Mouse (Mus musculus) stomach, embryonic 16.5 days (tissue): ENCODE data around the gene Herc6. TPM values are rescaled to one million over a fixed set of nuclear protein-coding genes. Genes with fewer than 3 reads are reported as not detected.
"Not testable (repeated sequence)": the region's sequence is repeated elsewhere in the genome, so short reads cannot be mapped to it uniquely, and the experiment has no call there.

Experiments
- ATAC-seq: fragments of 200-750 bp; cut with Nextera tagmentation; 2 replicates; pipeline ENCODE4 v1.8.0; 2017; ENCODE audit warnings: moderate number of reproducible peaks, moderate TSS enrichment; ENCODE audit not compliant: insufficient read depth, low FRiP score
- H3K27ac ChIP-seq: fragments of 300-500 bp; sonication (generic); 2 replicates; pipeline ENCODE4 v1.5.1; 2014; ENCODE audit warnings: low read length
- H3K27me3 ChIP-seq: fragments of 300-500 bp; sonication (generic); 2 replicates; pipeline ENCODE4 v1.6.1; 2014; ENCODE audit warnings: low read length, control low read depth, mixed read lengths; ENCODE audit not compliant: control insufficient read depth, insufficient read depth
- H3K36me3 ChIP-seq: fragments of 300-500 bp; sonication (generic); 2 replicates; pipeline ENCODE4 v1.6.1; 2014; ENCODE audit warnings: low read length; ENCODE audit not compliant: control insufficient read depth, insufficient read depth
- H3K4me1 ChIP-seq: fragments of 300-500 bp; sonication (generic); 2 replicates; pipeline ENCODE4 v1.6.1; 2014; ENCODE audit warnings: low read length, control low read depth, mixed read lengths; ENCODE audit not compliant: control insufficient read depth, insufficient read depth
- H3K4me2 ChIP-seq: fragments of 300-500 bp; sonication (generic); 2 replicates; pipeline ENCODE4 v1.6.1; 2014; ENCODE audit warnings: low read depth, low read length, mixed read lengths
- H3K4me3 ChIP-seq: fragments of 300-500 bp; sonication (generic); replicated peaks from 2 replicates; pipeline ENCODE4 v1.5.1; 2014; ENCODE audit warnings: mild to moderate bottlenecking, low read length
- H3K9ac ChIP-seq: fragments of 300-500 bp; sonication (generic); 2 replicates; pipeline ENCODE4 v1.6.1; 2014; ENCODE audit warnings: low read length
- H3K9me3 ChIP-seq: fragments of 300-500 bp; sonication (generic); replicated peaks from 2 replicates; pipeline ENCODE4 v1.6.1; 2016; ENCODE audit warnings: low read length, control low read depth; ENCODE audit not compliant: control insufficient read depth
- WGBS: fragments of 180-500 bp; shearing (Covaris S2); extraction: QIAGEN DNeasy Blood & Tissue Kit; methylation state at CpG from one replicate; pipeline ENCODE4 v1.1.7; 2014; 5-methylcytosine and 5-hydroxymethylcytosine counted together
- polyA plus RNA-seq: library from polyadenylated mRNA; unstranded; fragments of >200 nt; fragmentation: Nextera tagmentation; extraction: Ambion mirVana; gene quantifications from 2 replicates; pipeline ENCODE4 v1.2.1, GENCODE M21; 2015

The Herc6 gene
- polyA plus RNA-seq, 1 experiment from 2014 or later = 3.0 TPM

- H3K4me1 ChIP-seq = peaks cover 8% of the 10 kb centered on the region
- H3K27me3 ChIP-seq = no peaks in the 10 kb centered on the region
- H3K4me2 ChIP-seq = peak overlapping the region; percentile 65
- H3K9me3 ChIP-seq = no peaks in the 10 kb centered on the region
- WGBS = 24% methylated on average over 14 of the region's 14 CpGs
- H3K36me3 ChIP-seq = no peaks in the 10 kb centered on the region
- ATAC-seq = 0 out of 2 replicates have a peak, but pooled peaks have one; percentile 21
- peak overlapping the region; percentile 68 for H3K4me3 ChIP-seq
- H3K9ac ChIP-seq = peak overlapping the region; percentile 60
- peak overlapping the region; percentile 83 for H3K27ac ChIP-seq
Observed at GRCm38 (mm10) chr6:57535971-57536669, 44.7 kb upstream of the Herc6 start.

- Histone ChIP-seq H3K36me3 (no peaks in the 10 kb centered on the region), H3K9me3 (no peaks in the 10 kb centered on the region), H3K4me3 (no peak overlapping the region), H3K9ac (no peak overlapping the region), H3K4me2 (no peak overlapping the region), H3K4me1 (peaks cover 8% of the 10 kb centered on the region), H3K27ac (no peak overlapping the region), H3K27me3 (no peaks in the 10 kb centered on the region)
- WGBS = 83% methylated on average over 5 of the region's 5 CpGs
- no peak for ATAC-seq
Observed at GRCm38 (mm10) chr6:57537887-57538286, 42.9 kb upstream of the Herc6 start.

DNA sequence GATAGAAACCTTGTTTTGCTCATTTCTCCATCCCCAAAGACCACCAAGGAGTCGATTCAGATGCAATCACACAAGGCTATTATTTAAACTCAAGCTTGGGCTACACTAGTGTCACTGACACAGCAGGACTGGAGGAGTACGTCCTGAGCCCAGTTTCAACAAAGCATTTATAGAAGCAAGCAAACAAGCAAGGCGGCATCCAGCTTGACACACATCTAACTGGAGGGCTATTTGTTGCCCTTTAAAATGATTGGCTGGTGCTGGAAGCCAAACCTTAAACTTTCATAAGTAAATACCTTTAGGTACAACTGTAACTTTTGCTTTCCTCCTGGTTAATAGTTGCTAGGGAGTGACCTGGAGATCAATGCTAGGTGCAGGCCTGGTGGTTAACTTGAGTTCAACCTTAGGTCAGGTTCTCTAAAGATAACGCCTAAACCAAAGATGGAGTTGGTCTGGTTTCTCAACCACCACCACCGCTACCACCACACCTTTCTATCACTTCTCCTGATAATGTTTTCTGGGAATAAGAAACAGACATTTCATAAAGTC, 39.8 kb upstream of the Herc6 start:
- 66% methylated on average over 5 of the region's 5 CpGs for WGBS
- Histone ChIP-seq H3K9ac (no peak overlapping the region), H3K4me2 (no peak overlapping the region), H3K27me3 (no peaks in the 10 kb centered on the region), H3K4me1 (no peaks in the 10 kb centered on the region), H3K36me3 (no peaks in the 10 kb centered on the region), H3K27ac (no peak overlapping the region), H3K9me3 (no peaks in the 10 kb centered on the region), H3K4me3 (no peak overlapping the region)
- ATAC-seq = peak; percentile 44; the same call in 1 of the 2 replicates

- no peaks in the 10 kb centered on the region for H3K9me3 ChIP-seq
- no peaks in the 10 kb centered on the region for H3K4me1 ChIP-seq
- 55% methylated on average over 1 of the region's 1 CpGs for WGBS
- no peak overlapping the region for H3K4me3 ChIP-seq
- no peak; the same call in 1 of the 2 replicates for ATAC-seq
- no peak overlapping the region for H3K27ac ChIP-seq
- no peak overlapping the region for H3K9ac ChIP-seq
- H3K4me2 ChIP-seq = no peak overlapping the region
- no peaks in the 10 kb centered on the region for H3K36me3 ChIP-seq
- H3K27me3 ChIP-seq = no peaks in the 10 kb centered on the region
Observed at GRCm38 (mm10) chr6:57541737-57542335, 39.0 kb upstream of the Herc6 start.

GRCm38 (mm10) chr6:57543591-57543990, 37.2 kb upstream of the Herc6 start:
- H3K4me2 ChIP-seq, H3K27ac ChIP-seq, H3K9ac ChIP-seq, H3K4me1 ChIP-seq, ATAC-seq, H3K27me3 ChIP-seq, H3K36me3 ChIP-seq, H3K9me3 ChIP-seq, H3K4me3 ChIP-seq: not testable (repeated sequence)

GRCm38 (mm10) chr6:57544866-57545265, 35.9 kb upstream of the Herc6 start:
- Histone ChIP-seq H3K9me3 (no peaks in the 10 kb centered on the region), H3K4me1 (no peaks in the 10 kb centered on the region), H3K36me3 (no peaks in the 10 kb centered on the region), H3K9ac (no peak overlapping the region), H3K4me2 (no peak overlapping the region), H3K27me3 (no peaks in the 10 kb centered on the region), H3K4me3 (no peak overlapping the region), H3K27ac (no peak overlapping the region)
- 66% methylated on average over 2 of the region's 2 CpGs for WGBS
- no peak for ATAC-seq

- H3K4me1 ChIP-seq = no peaks in the 10 kb centered on the region
- 38% methylated on average over 3 of the region's 3 CpGs for WGBS
- H3K4me2 ChIP-seq = no peak overlapping the region
- ATAC-seq = no peak
- H3K27me3 ChIP-seq = no peaks in the 10 kb centered on the region
- H3K9me3 ChIP-seq = no peaks in the 10 kb centered on the region
- H3K4me3 ChIP-seq = no peak overlapping the region
- H3K27ac ChIP-seq = no peak overlapping the region
- H3K36me3 ChIP-seq = no peaks in the 10 kb centered on the region
- H3K9ac ChIP-seq = no peak overlapping the region
Observed at GRCm38 (mm10) chr6:57551211-57551796, 29.5 kb upstream of the Herc6 start.

DNA sequence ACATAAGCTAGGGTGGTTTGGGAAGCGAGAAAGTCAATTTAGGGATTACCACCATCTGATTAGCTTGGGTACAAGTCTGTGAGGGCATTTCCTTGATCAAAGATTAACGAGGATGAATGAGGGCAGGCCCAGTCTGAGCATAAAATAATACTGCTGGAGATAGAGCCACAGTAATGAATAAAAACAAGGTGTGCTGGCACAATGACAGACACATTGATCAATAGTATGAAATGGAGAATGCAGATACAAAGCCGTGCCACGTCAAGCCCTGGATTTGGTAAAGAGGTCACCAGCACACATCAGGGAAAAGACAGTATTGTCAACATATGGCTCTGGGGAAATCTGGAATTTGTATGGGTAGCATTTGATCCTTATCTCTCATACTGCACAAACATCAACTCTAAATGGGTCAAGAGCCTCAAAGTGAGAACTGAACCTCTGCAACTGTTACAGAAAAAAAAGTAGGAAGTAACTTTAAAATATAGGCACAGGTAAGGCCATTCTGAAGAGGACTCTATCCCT, 22.9 kb upstream of the Herc6 start:
- Histone ChIP-seq H3K27me3 (no peaks in the 10 kb centered on the region), H3K4me2 (no peak overlapping the region), H3K27ac (no peak overlapping the region), H3K36me3 (no peaks in the 10 kb centered on the region), H3K9ac (no peak overlapping the region), H3K4me1 (no peaks in the 10 kb centered on the region), H3K4me3 (no peak overlapping the region), H3K9me3 (0 out of 2 replicates have a peak, but pooled peaks cover 3% of the 10 kb centered on the region)
- 42% methylated on average over 4 of the region's 4 CpGs for WGBS
- ATAC-seq = no peak

GRCm38 (mm10) chr6:57563454-57563853, 17.3 kb upstream of the Herc6 start:
- 0 out of 2 replicates have a peak, but pooled peaks cover 3% of the 10 kb centered on the region for H3K9me3 ChIP-seq
- H3K4me2 ChIP-seq = no peak overlapping the region
- H3K36me3 ChIP-seq = no peaks in the 10 kb centered on the region
- no peak overlapping the region for H3K27ac ChIP-seq
- H3K27me3 ChIP-seq = no peaks in the 10 kb centered on the region
- ATAC-seq = no peak
- no peak overlapping the region for H3K4me3 ChIP-seq
- H3K4me1 ChIP-seq = no peaks in the 10 kb centered on the region
- WGBS = 85% methylated on average over 1 of the region's 1 CpGs
- H3K9ac ChIP-seq = no peak overlapping the region
